Mouse (Mus musculus) heart, embryonic 15.5 days (tissue): ENCODE measurements at regions not wholly inside any gene's neighbourhood (a gene's known extent, or its start where the extent isn't known, plus 50 kb on each side); places are given as distances from the start of the nearest gene placed in this dataset.

Experiments
- ATAC-seq: fragments of 200-750 bp; cut with Nextera tagmentation; replicated peaks from 2 replicates; pipeline ENCODE4 v1.8.0; 2017; ENCODE audit warnings: low read depth, moderate TSS enrichment; ENCODE audit not compliant: insufficient number of reproducible peaks, insufficient read depth, low FRiP score
- H3K27ac ChIP-seq: fragments of 300-500 bp; sonication (generic); 2 replicates; pipeline ENCODE4 v1.5.1; 2015; ENCODE audit warnings: mild to moderate bottlenecking, inconsistent platforms
- H3K27me3 ChIP-seq: fragments of 300-500 bp; sonication (generic); 2 replicates; pipeline ENCODE4 v1.6.1; 2015; ENCODE audit warnings: inconsistent platforms
- H3K36me3 ChIP-seq: fragments of 300-500 bp; sonication (generic); 2 replicates; pipeline ENCODE4 v1.6.1; 2015; ENCODE audit warnings: mild to moderate bottlenecking, inconsistent platforms
- H3K4me1 ChIP-seq: fragments of 300-500 bp; sonication (generic); replicated peaks from 2 replicates; pipeline ENCODE4 v1.6.1; 2015; ENCODE audit warnings: inconsistent platforms
- H3K4me2 ChIP-seq: fragments of 300-500 bp; sonication (generic); 2 replicates; pipeline ENCODE4 v1.6.1; 2015; ENCODE audit warnings: inconsistent platforms, mild to moderate bottlenecking, moderate library complexity
- H3K4me3 ChIP-seq: fragments of 300-500 bp; sonication (generic); 2 replicates; pipeline ENCODE4 v1.5.1; 2015; ENCODE audit warnings: mild to moderate bottlenecking, inconsistent platforms
- H3K9ac ChIP-seq: fragments of 300-500 bp; sonication (generic); 2 replicates; pipeline ENCODE4 v1.6.1; 2015; ENCODE audit warnings: mild to moderate bottlenecking, inconsistent platforms
- H3K9me3 ChIP-seq: fragments of 300-500 bp; sonication (generic); replicated peaks from 2 replicates; pipeline ENCODE4 v1.6.1; 2016; ENCODE audit warnings: inconsistent platforms
- WGBS: fragments of 180-500 bp; shearing (Covaris S2); methylation state at CpG from one replicate; pipeline ENCODE4 v1.1.7; 2015; ENCODE audit warnings: mixed read lengths; 5-methylcytosine and 5-hydroxymethylcytosine counted together

GRCm38 (mm10) chr7:129966771-129967170 is 375.1 kb downstream of the Wdr11 start:
- Histone ChIP-seq H3K9ac (no peak overlapping the region), H3K4me3 (no peak overlapping the region), H3K27ac (no peak overlapping the region), H3K27me3 (no peaks in the 10 kb centered on the region; the same call in 1 of the 2 replicates), H3K4me1 (peaks cover 8% of the 10 kb centered on the region), H3K4me2 (no peak overlapping the region), H3K9me3 (no peaks in the 10 kb centered on the region), H3K36me3 (no peaks in the 10 kb centered on the region)
- WGBS: 88% methylated on average over 2 of the region's 2 CpGs
- no peak for ATAC-seq

GRCm38 (mm10) chr7:129970201-129970600 is 378.5 kb downstream of the Wdr11 start:
- no peaks in the 10 kb centered on the region for H3K4me1 ChIP-seq
- H3K9ac ChIP-seq: no peak overlapping the region
- H3K27me3 ChIP-seq: no peaks in the 10 kb centered on the region
- no peak overlapping the region for H3K4me3 ChIP-seq
- WGBS: 95% methylated on average over 1 of the region's 1 CpGs
- no peaks in the 10 kb centered on the region for H3K9me3 ChIP-seq
- no peaks in the 10 kb centered on the region for H3K36me3 ChIP-seq
- no peak for ATAC-seq
- H3K27ac ChIP-seq: no peak overlapping the region
- H3K4me2 ChIP-seq: no peak overlapping the region

DNA sequence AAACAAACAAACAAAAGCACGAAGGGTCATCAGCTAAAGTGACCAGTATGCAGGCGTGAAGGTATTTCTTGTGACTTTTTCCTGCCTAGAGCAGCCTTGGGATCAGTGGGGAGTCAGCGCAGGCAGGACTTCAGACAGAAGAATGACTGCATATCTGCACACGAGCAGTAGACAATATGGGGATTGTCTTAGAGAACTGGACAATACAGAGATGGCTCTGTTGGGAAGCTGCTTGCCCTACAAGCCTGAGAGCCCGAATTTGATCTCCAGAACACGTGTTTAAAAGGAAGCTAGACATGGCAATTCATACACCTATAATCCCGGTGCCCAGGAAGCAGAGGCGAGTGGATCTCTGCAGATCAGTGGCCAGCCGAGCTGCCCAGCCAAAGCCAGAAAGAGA is 382.5 kb downstream of the Wdr11 start:
- Histone ChIP-seq H3K27me3 (no peaks in the 10 kb centered on the region), H3K9ac (no peak overlapping the region), H3K36me3 (no peaks in the 10 kb centered on the region), H3K4me2 (no peak overlapping the region), H3K4me1 (no peaks in the 10 kb centered on the region), H3K4me3 (no peak overlapping the region), H3K27ac (no peak overlapping the region), H3K9me3 (no peaks in the 10 kb centered on the region)
- no peak for ATAC-seq
- WGBS: 75% methylated on average over 9 of the region's 9 CpGs

- Histone ChIP-seq H3K36me3 (no peaks in the 10 kb centered on the region), H3K4me1 (no peaks in the 10 kb centered on the region), H3K4me3 (no peak overlapping the region), H3K27ac (no peak overlapping the region), H3K27me3 (no peaks in the 10 kb centered on the region), H3K9ac (no peak overlapping the region), H3K4me2 (no peak overlapping the region), H3K9me3 (no peaks in the 10 kb centered on the region)
- WGBS: 83% methylated on average over 11 of the region's 11 CpGs
- no peak for ATAC-seq
These were observed 383.2 kb downstream of the Wdr11 start for GRCm38 (mm10) chr7:129974837-129975236.

- Histone ChIP-seq H3K27ac (no peak overlapping the region), H3K4me3 (no peak overlapping the region), H3K9me3 (no peaks in the 10 kb centered on the region), H3K36me3 (no peaks in the 10 kb centered on the region), H3K27me3 (no peaks in the 10 kb centered on the region), H3K9ac (no peak overlapping the region), H3K4me2 (no peak overlapping the region), H3K4me1 (no peaks in the 10 kb centered on the region)
- WGBS: 86% methylated on average over 21 of the region's 21 CpGs
- no peak for ATAC-seq
These were observed 384.3 kb downstream of the Wdr11 start for GRCm38 (mm10) chr7:129975781-129976514.

DNA sequence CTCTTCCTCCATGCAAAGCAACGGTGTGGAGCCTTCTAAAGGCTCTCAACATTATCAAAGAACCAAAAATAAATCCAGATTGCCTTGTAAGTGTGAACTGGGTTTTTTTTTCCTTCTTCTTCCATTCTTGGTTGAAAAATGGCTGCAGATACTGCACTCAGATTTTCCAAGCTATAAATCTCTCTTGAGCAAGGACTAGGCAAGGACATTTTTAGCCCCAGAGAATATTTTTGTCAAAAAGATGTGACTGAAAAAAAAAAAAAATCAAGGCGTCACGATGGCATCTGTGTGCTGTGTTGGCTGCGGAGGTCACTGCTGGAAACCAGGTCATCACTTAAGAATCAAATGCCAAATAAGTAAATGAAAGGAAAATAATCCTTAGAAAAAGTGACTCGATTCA is 386.9 kb downstream of the Wdr11 start:
- ATAC-seq: no peak
- H3K36me3 ChIP-seq: no peaks in the 10 kb centered on the region
- peaks cover 6% of the 10 kb centered on the region for H3K4me1 ChIP-seq
- no peak overlapping the region for H3K4me2 ChIP-seq
- no peaks in the 10 kb centered on the region for H3K27me3 ChIP-seq
- 64% methylated on average over 5 of the region's 5 CpGs for WGBS
- H3K4me3 ChIP-seq: no peak overlapping the region
- no peak overlapping the region for H3K27ac ChIP-seq
- H3K9me3 ChIP-seq: no peaks in the 10 kb centered on the region
- H3K9ac ChIP-seq: no peak overlapping the region

GRCm38 (mm10) chr7:129979337-129979736 is 387.7 kb downstream of the Wdr11 start:
- Histone ChIP-seq H3K4me2 (no peak overlapping the region), H3K9ac (no peak overlapping the region), H3K9me3 (no peaks in the 10 kb centered on the region), H3K4me1 (peaks cover 14% of the 10 kb centered on the region), H3K27me3 (no peaks in the 10 kb centered on the region), H3K4me3 (no peak overlapping the region), H3K27ac (no peak overlapping the region), H3K36me3 (no peaks in the 10 kb centered on the region)
- ATAC-seq: no peak
- WGBS: 63% methylated on average over 6 of the region's 6 CpGs

DNA sequence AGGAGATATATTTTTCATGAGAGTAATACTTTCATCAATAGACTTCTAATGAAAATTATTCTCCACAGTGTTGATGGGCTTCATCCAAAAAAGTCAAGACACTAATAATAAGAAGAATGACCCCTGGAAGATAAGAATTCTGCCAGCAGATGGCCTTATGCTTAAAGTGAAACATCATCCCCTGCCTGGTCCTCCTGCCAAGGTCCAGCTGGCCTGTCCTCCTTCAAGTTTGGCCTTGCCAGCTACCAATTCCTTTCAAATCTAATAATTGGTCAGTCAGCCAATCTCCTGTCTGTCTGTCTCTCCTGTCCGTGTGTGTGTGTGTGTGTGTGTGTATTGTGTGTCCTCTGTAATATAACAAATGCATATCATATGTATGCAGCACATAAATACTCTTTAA is 388.8 kb downstream of the Wdr11 start:
- Histone ChIP-seq H3K4me2 (no peak overlapping the region), H3K9ac (no peak overlapping the region), H3K4me3 (no peak overlapping the region), H3K36me3 (no peaks in the 10 kb centered on the region), H3K9me3 (no peaks in the 10 kb centered on the region), H3K27ac (no peak overlapping the region), H3K27me3 (no peaks in the 10 kb centered on the region), H3K4me1 (peaks cover 25% of the 10 kb centered on the region)
- ATAC-seq: no peak
- WGBS: 68% methylated on average over 1 of the region's 1 CpGs

GRCm38 (mm10) chr7:129982411-129982810 is 390.7 kb downstream of the Wdr11 start:
- no peaks in the 10 kb centered on the region for H3K36me3 ChIP-seq
- H3K27ac ChIP-seq: 0 out of 2 replicates have a peak overlapping the region, but pooled peaks have one; percentile 3
- H3K9ac ChIP-seq: no peak overlapping the region
- no peak overlapping the region for H3K4me2 ChIP-seq
- no peaks in the 10 kb centered on the region for H3K9me3 ChIP-seq
- ATAC-seq: no peak
- peaks cover 36% of the 10 kb centered on the region for H3K4me1 ChIP-seq
- 52% methylated on average over 5 of the region's 5 CpGs for WGBS
- H3K4me3 ChIP-seq: no peak overlapping the region
- no peaks in the 10 kb centered on the region for H3K27me3 ChIP-seq

DNA sequence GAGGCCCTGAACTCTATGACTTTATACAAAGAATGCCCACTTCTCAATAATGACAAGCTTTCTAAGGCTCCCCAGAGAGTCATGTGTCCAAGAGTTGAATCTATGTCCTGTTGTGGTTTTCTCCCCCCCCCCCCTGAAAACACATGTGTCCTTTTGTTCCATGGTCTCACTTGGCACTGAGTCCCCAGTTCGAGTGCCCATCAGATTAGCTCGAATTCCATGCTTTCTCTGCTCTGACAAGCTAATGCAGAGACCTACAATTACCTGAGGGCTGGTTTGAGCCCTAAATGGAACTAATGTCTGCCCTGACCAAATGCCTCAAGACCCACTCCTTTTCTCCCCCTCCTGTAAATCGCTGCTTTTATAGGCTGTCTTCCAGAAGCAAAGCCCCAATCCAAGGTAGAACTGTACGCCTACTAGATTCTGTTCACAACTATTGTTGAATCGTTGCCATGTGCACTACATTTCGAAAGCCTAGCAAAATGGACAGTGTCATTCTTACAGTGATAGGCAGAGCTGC is 392.0 kb downstream of the Wdr11 start:
- Histone ChIP-seq H3K9me3 (no peaks in the 10 kb centered on the region), H3K4me3 (no peak overlapping the region), H3K27ac (peak overlapping the region; percentile 62), H3K36me3 (no peaks in the 10 kb centered on the region), H3K27me3 (no peaks in the 10 kb centered on the region), H3K9ac (no peak overlapping the region), H3K4me2 (no peak overlapping the region), H3K4me1 (peaks cover 36% of the 10 kb centered on the region)
- no peak for ATAC-seq
- WGBS: 57% methylated on average over 6 of the region's 6 CpGs

- H3K27ac ChIP-seq: peak overlapping the region; percentile 64
These were observed 392.7 kb downstream of the Wdr11 start for GRCm38 (mm10) chr7:129984367-129984766.

DNA sequence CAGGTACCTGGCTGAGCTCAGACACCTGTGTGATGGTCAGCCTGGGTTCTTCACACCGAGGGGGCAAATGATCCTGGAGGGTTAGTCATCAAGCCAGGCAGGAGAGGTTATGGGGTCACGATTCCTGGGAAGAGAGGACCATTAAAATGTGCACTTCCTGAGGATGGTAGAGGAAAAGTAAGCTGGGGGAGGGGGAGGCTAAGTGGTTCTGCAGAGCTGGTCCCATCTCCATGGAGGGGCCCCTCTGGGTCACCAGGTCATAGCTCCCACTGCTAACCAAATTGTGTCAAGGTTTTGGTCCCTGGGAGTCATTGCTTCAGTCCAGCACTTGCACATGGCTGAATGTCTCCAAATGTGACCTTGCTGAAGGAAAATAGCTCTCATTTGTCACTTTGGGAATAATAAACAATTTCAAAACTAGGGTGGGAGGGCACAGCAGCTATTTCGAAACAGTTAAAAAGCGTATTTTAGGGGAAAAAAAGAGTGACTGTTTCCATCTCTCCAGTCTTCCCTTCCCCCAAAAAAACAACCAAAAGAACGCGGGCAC is 395.5 kb downstream of the Wdr11 start:
- Histone ChIP-seq H3K4me2 (no peak overlapping the region), H3K9me3 (no peaks in the 10 kb centered on the region), H3K36me3 (no peaks in the 10 kb centered on the region), H3K4me3 (no peak overlapping the region), H3K9ac (no peak overlapping the region), H3K27ac (peak overlapping the region; percentile 2; the same call in 1 of the 2 replicates), H3K27me3 (no peaks in the 10 kb centered on the region), H3K4me1 (peaks cover 38% of the 10 kb centered on the region)
- WGBS: 55% methylated on average over 6 of the region's 6 CpGs
- no peak for ATAC-seq

More at GRCm38 (mm10) chr7:129984367-129984766, 392.7 kb downstream of the Wdr11 start:
- 26% methylated on average over 9 of the region's 9 CpGs for WGBS
- Histone ChIP-seq H3K27me3 (no peaks in the 10 kb centered on the region), H3K9me3 (no peaks in the 10 kb centered on the region), H3K4me2 (no peak overlapping the region; the same call in 1 of the 2 replicates), H3K4me3 (no peak overlapping the region), H3K9ac (no peak overlapping the region), H3K4me1 (peaks cover 36% of the 10 kb centered on the region), H3K36me3 (no peaks in the 10 kb centered on the region)
- peak; percentile 76 for ATAC-seq
